Mouse (Mus musculus) G1E-ER4 (cell line): ENCODE measurements around the gene Lce1k. TPM values are rescaled to one million over a fixed set of nuclear protein-coding genes. Genes with fewer than 3 reads are reported as not detected.

Source experiments
- GATA1 ChIP-seq: IDR thresholded peaks from one replicate; pipeline ENCODE4 v1.8.0; 2012; ENCODE audit warnings: low read length, inconsistent platforms
- polyA plus RNA-seq: library from polyadenylated mRNA; stranded (reverse); fragments of >175 nt; gene quantifications from 2 replicates; pipeline ENCODE4 v1.2.3, GENCODE M21; 2012

Gene Lce1k
- polyA plus RNA-seq = not detected in 2 replicates

DNA sequence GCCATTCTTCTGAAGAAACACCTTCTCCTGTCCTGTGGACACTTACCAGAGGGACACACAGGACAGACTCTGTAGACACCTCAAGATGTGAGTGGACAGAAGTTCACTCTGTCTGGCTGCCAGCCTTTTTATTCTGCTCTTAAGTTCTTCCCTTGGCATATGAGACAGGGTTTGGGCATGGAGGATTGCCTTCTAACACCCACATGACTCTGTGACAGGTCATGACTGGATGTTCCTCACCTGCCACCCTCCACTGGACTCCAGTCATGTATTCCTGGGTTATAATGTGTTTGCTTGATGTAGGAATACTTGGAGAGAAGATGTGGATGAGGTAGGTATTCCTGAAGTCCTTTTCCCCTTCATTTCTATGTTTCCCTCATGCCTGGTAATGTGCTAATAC is at the start of gene Lce1k:
Gene Lce1k, minus strand, starts transcription at position 101 of the 400 bp plus-strand sequence.
- no peak for TF ChIP-seq GATA1

DNA sequence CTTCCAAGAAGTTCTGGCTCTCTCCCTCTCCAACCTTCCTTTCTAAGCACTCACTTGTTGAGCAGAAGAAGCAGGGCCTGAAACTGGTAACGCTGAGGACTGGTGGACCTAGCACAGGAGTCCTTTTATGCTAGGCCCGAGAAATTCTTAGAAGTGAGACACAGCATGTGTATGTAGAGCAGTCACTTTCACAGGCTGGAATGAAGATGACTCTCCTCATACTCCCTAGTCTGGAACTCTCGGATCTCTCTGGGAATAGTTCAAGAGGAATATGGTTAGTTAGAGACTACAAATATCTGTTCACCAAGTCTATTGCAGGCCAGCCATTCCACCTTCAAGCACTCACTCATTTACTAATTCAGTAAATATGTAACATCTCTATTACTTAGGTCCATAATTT is 43.5 kb upstream of the Lce1k start, which contains the start of gene Lce1l:
Gene Lce1l, minus strand, starts transcription at position 101 of the 400 bp plus-strand sequence.
- no peak for TF ChIP-seq GATA1

DNA sequence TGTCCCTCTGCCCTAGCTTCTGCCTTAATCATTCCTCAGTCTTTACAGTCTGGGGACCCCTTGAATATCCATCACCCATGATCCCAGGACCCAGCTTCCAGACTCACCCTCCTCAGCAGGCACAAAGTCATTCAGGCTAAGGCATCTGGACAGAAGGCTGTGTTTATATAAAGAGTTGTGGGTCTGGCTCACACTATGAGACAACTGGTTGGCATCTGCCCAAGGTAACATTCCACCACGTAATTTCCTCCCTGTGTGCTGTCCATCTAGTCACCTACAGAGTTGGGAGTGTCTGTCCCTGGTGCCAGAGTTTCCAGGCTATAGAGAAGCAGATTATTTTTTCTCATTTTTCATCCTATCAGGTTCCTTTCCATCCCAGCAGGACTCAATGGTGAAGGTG is 19.4 kb upstream of the Lce1k start, which contains the start of gene Kprp:
Gene Kprp, minus strand, starts transcription at position 140 of the 400 bp plus-strand sequence.
- no peak for TF ChIP-seq GATA1

DNA sequence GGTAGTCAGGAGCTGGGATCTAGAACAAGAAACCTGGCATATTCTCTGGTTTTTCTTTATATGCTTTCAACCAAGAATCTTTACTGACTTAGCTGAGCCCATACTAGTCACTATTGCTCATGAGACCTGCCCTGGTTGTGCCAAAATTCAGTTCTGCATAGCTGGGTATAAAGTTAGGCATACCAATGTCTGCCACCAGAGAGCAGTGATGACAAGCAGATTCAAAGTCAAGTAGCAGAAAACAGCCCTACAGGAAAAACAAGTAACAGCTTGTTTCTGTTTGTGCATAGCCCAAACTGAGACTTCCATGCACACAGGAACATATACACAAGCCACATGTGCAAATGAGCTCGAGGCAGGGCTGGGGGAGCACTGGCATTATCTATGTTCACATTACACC is 18.1 kb upstream of the Lce1k start:
- no peak for TF ChIP-seq GATA1

DNA sequence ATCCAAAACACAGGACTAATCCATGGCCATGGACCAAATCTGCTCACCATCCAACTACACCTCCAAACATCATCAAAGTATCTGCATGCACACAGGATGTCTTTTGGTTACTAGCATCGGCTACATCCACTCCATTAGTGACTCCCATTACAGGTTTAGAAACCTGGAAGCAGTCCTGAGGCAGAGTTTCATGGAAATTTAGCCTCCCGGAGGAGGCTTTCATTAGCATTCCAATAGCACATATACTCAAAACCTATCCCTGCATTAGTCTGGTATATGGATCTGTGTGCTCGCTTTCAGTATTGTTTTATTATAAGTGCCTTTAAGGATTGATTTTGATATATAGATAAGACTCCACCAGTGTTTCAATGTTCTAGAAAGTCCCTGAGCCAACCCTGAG is 7.9 kb upstream of the Lce1k start:
- no peak for TF ChIP-seq GATA1

DNA sequence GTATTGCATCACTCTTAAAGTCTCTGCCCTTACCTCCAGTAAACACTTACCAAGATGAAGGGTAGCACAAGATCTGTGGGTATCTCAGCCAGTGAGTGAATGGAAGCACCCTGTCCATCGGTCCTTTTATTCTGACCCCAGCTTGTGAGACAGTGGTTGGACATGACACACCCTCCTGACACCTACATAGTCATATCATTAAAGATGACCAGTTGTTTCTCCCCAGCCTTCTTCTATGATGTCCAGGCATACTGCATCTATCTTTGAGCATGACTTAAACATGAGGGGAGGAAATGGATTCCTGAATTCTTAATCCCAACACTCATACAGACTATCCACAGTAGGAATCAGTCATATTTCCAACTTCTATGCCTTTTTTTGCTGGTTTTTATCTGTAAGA is 17.3 kb downstream of the Lce1k start, which contains the start of gene Lce1j:
Gene Lce1j, minus strand, starts transcription at position 101 of the 400 bp plus-strand sequence.
- TF ChIP-seq GATA1 = no peak

DNA sequence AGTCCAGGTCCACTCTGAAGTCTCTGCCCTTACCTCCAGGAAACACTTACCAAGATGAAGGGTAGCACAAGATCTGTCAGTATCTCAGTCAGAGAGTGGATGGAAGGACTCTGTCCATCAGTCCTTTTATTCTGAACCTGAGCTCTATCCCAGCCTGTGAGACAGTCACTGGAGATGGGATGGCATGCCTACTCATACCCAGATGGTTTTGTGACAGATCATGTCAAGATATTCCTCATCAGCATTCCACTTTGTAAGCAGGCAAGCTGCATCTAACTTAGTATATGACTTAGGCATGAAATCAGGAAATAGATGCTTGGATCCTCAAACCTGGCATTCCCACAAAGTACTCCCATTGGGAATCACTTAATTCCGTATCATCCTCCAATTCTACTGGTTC is 28.9 kb downstream of the Lce1k start, which contains the start of gene Lce1i:
Gene Lce1i, minus strand, starts transcription at position 101 of the 400 bp plus-strand sequence.
- TF ChIP-seq GATA1 = no peak

DNA sequence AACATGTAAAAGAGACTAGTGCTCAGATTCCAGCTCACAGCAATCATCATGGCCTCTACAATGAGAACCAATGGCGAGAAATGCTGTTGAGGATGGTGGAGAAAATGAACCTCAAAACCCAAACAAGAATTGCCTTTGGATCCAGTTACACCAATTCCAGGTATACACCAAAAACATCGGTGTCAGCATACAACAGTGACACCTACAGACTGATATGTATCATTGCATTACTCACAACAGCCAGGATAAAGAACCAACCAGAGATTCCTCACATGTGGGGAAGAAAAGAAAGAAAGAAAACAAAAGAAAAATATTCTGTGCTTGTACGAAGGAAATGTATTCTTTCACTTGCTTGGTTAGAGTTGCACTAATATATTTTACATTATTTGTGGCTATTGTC is 36.1 kb downstream of the Lce1k start:
- TF ChIP-seq GATA1 = no peak

DNA sequence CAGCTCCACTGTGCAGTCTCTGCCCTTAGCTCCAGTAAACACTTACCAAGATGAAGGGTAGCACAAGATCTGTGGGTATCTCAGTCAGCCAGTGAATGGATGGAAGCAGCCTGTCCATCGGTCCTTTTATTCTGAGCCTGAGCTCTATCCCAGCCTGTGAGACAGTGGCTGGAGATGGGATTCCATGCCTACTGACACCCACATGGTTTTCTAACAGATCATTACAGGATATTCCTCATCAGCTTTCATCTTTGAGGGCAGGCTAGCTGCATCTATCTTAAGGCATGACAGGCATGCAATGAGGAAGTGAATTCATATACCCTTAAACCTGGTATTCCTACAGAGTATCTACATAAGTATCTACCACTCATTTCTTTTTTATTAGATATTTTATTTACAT is 42.7 kb downstream of the Lce1k start, which contains the start of gene Lce1h:
Gene Lce1h, minus strand, starts transcription at position 101 of the 400 bp plus-strand sequence.
- TF ChIP-seq GATA1 = no peak

Other genes starting within 250 kb of the Lce1k start
- not detected in 2 replicates for gene Ivl, start 234.2 kb downstream of the Lce1k start, polyA plus RNA-seq
- gene Smcp, start 218.9 kb downstream of the Lce1k start, polyA plus RNA-seq = not detected in 2 replicates
- not detected in 2 replicates for gene 2210017I01Rik, start 200.4 kb downstream of the Lce1k start, polyA plus RNA-seq
- gene Lce6a, start 186.2 kb downstream of the Lce1k start, polyA plus RNA-seq = not detected in 2 replicates
- gene Lce1a1, start 159.6 kb downstream of the Lce1k start, polyA plus RNA-seq = not detected in 2 replicates
- not detected in 2 replicates for gene Lce1b, start 151.0 kb downstream of the Lce1k start, polyA plus RNA-seq
- not detected in 2 replicates for gene Lce1a2, start 137.6 kb downstream of the Lce1k start, polyA plus RNA-seq
- not detected in 2 replicates for gene Lce1c, start 128.6 kb downstream of the Lce1k start, polyA plus RNA-seq
- not detected in 2 replicates for gene Lce1d, start 120.7 kb downstream of the Lce1k start, polyA plus RNA-seq
- not detected in 2 replicates for gene Lce1e, start 98.8 kb downstream of the Lce1k start, polyA plus RNA-seq
- not detected in 2 replicates for gene Lce1f, start 87.5 kb downstream of the Lce1k start, polyA plus RNA-seq
- gene Gm38119, start 68.8 kb downstream of the Lce1k start, polyA plus RNA-seq = not detected in 2 replicates
- not detected in 2 replicates for gene Lce1g, start 55.6 kb downstream of the Lce1k start, polyA plus RNA-seq
- gene Lce1h, start 42.8 kb downstream of the Lce1k start, polyA plus RNA-seq = not detected in 2 replicates
- gene Lce1i, start 29.0 kb downstream of the Lce1k start, polyA plus RNA-seq = not detected in 2 replicates
- not detected in 2 replicates for gene Lce1j, start 17.4 kb downstream of the Lce1k start, polyA plus RNA-seq
- not detected in 2 replicates for gene Kprp, start 19.4 kb upstream of the Lce1k start, polyA plus RNA-seq
- not detected in 2 replicates for gene Lce1l, start 43.4 kb upstream of the Lce1k start, polyA plus RNA-seq
- not detected in 2 replicates for gene 2310050C09Rik, start 62.3 kb upstream of the Lce1k start, polyA plus RNA-seq
- not detected in 2 replicates for gene Lce3a, start 118.3 kb upstream of the Lce1k start, polyA plus RNA-seq
- gene Lce3b, start 125.1 kb upstream of the Lce1k start, polyA plus RNA-seq = not detected in 2 replicates
- not detected in 2 replicates for gene Lce3c, start 136.6 kb upstream of the Lce1k start, polyA plus RNA-seq
- gene Lce3d, start 149.5 kb upstream of the Lce1k start, polyA plus RNA-seq = not detected in 2 replicates
- gene Lce3e, start 159.2 kb upstream of the Lce1k start, polyA plus RNA-seq = not detected in 2 replicates
- not detected in 2 replicates for gene Lce3f, start 184.3 kb upstream of the Lce1k start, polyA plus RNA-seq
- not detected in 2 replicates for gene Crct1, start 207.8 kb upstream of the Lce1k start, polyA plus RNA-seq
- not detected in 2 replicates for gene Lce1m, start 211.2 kb upstream of the Lce1k start, polyA plus RNA-seq